In genomic region chr16:11370132-11370544, GRCm38 (mm10) we compare ENCODE assay signal across 10 mouse cellular contexts. TPM values are rescaled to one million over a fixed set of nuclear protein-coding genes. Genes with fewer than 3 reads are reported as not detected.
A peak's percentile ranks its signal among the peaks of the same experiment; 100 is the strongest.
DNase-seq lines count a peak whose midpoint lies in the region; ATAC-seq lines count a peak whose summit lies in the region.
"Had no signal": no experiment of that assay in that cellular context is flagged by ENCODE, and none has a peak within 500 bp of the region (broad histone marks: within the 10 kb centered on the region; RNA-seq: fewer than 3 reads in every experiment).

No protein-coding gene starts in this region.

- WGBS in liver, embryonic 15.5 days (ENCODE audit: insufficient replicate concordance), result 27% methylated on average over 7 of the region's 7 CpGs

- H3K36me3 ChIP-seq in liver, embryonic 15.5 days (replicated peaks), result no peaks in the 10 kb centered on the region
- H3K36me3 ChIP-seq: heart, embryonic 15.5 days had no signal

- H3K4me1 ChIP-seq in liver, embryonic 15.5 days (replicated peaks), result peaks cover 18% of the 10 kb centered on the region

- ATAC-seq in common myeloid progenitor, adult 5-6 weeks (replicated peaks; ENCODE audit: low read depth, poor library complexity, severe bottlenecking), result peak; percentile 79
- ATAC-seq in liver, embryonic 15.5 days (ENCODE audit: insufficient read depth), result peak; percentile 18; the same call in 1 of the 2 replicates

- no peaks in the 10 kb centered on the region for H3K27me3 ChIP-seq in liver, embryonic 15.5 days
- H3K27me3 ChIP-seq: heart, embryonic 15.5 days had no signal

- H3K4me3 ChIP-seq in liver, embryonic 15.5 days (replicated peaks), result no peak overlapping the region
- H3K4me3 ChIP-seq: heart, embryonic 15.5 days had no signal

- DNase-seq in kidney, adult 18-20 months, result peak; percentile 60
- DNase-seq in kidney, adult 8-10 months, result no peak
- peak; percentile 79 for DNase-seq in MN1 (ENCODE audit: low spot score)
- DNase-seq in frontal cortex, postnatal 36 days (ENCODE audit: low spot score in 2 of 2), result no peak
- DNase-seq in natural killer cell, adult 2 months (ENCODE audit: low spot score in 2 of 2), result no peak
- DNase-seq in thymus, postnatal 10 days (ENCODE audit: low spot score in 2 of 2), result no peak

- H3K9ac ChIP-seq in liver, embryonic 15.5 days, result no peak overlapping the region
- H3K9ac ChIP-seq: heart, embryonic 15.5 days had no signal

- peak overlapping the region; percentile 3; the same call in 1 of the 2 replicates for H3K4me2 ChIP-seq in liver, embryonic 15.5 days
- H3K4me2 ChIP-seq: heart, embryonic 15.5 days had no signal

- no peaks in the 10 kb centered on the region for H3K9me3 ChIP-seq in liver, embryonic 15.5 days (replicated peaks)
- H3K9me3 ChIP-seq: heart, embryonic 15.5 days had no signal

- peak overlapping the region; percentile 24; the same call in 1 of the 2 replicates for H3K27ac ChIP-seq in liver, embryonic 15.5 days (replicated peaks)
- H3K27ac ChIP-seq: heart, embryonic 15.5 days had no signal

RNA-seq across cellular contexts. Expression of gene Snx29, which starts 47.4 kb away (rescaled TPM):
- total RNA-seq in common myeloid progenitor, adult 5-6 weeks (2017), result 11.8 and 16.1 TPM in 2 replicates
- polyA plus RNA-seq in liver, embryonic 15.5 days (2015; fragmentation: Nextera tagmentation; extraction: Ambion mirVana), result 4.0 and 4.1 TPM in 2 replicates

RNA-seq across cellular contexts. Expression of gene Tnfrsf17, which starts 56.5 kb away (rescaled TPM):
- total RNA-seq in common myeloid progenitor, adult 5-6 weeks (2017), result not detected in 2 replicates
- not detected in 2 replicates for polyA plus RNA-seq in liver, embryonic 15.5 days (2015; fragmentation: Nextera tagmentation; extraction: Ambion mirVana)
- total RNA-seq: adrenal gland, adult 18-20 months had no signal

Comparison
In these comparisons a context has a peak if more than half of its experiments do, and no peak if none do; other contexts are left out.
1. DNase-seq: peak in kidney, adult 18-20 months (single experiment) and MN1 (single experiment); none in kidney, adult 8-10 months (0 of 2), frontal cortex, postnatal 36 days (0 of 2), natural killer cell, adult 2 months (0 of 2) and thymus, postnatal 10 days (0 of 2).